Mouse (Mus musculus) hindbrain, postnatal 0 days (tissue): ENCODE results near the gene Etnk1. TPM values are rescaled to one million over a fixed set of nuclear protein-coding genes. Genes with fewer than 3 reads are reported as not detected.

ENCODE experiments used
- ATAC-seq: fragments of 200-750 bp; cut with Nextera tagmentation; 2 replicates; pipeline ENCODE4 v1.8.0; 2017; ENCODE audit warnings: mild to moderate bottlenecking, moderate TSS enrichment, moderate library complexity
- DNase-seq: peaks from one replicate; pipeline ENCODE4 v3.0.0-alpha.2; 2015; ENCODE audit warnings: low spot score
- H3K27ac ChIP-seq: fragments of 300-500 bp; sonication (generic); 2 replicates; pipeline ENCODE4 v1.5.1; 2014; ENCODE audit warnings: mild to moderate bottlenecking
- H3K27me3 ChIP-seq: fragments of 300-500 bp; sonication (generic); 2 replicates; pipeline ENCODE4 v1.6.1; 2014; ENCODE audit warnings: low read length, mixed read lengths; ENCODE audit not compliant: insufficient read depth
- H3K36me3 ChIP-seq: fragments of 300-500 bp; sonication (generic); 2 replicates; pipeline ENCODE4 v1.6.1; 2014; ENCODE audit warnings: low read length, mixed read lengths; ENCODE audit not compliant: insufficient read depth
- H3K4me1 ChIP-seq: fragments of 300-500 bp; sonication (generic); 2 replicates; pipeline ENCODE4 v1.6.1; 2014; ENCODE audit warnings: antibody characterized with exemption, low read length, mixed read lengths; ENCODE audit not compliant: insufficient read depth
- H3K4me2 ChIP-seq: fragments of 300-500 bp; sonication (generic); 2 replicates; pipeline ENCODE4 v1.6.1; 2014; ENCODE audit warnings: low read depth, mild to moderate bottlenecking, low read length, moderate library complexity, mixed read lengths
- H3K4me3 ChIP-seq: fragments of 300-500 bp; sonication (generic); 2 replicates; pipeline ENCODE4 v1.5.1; 2014; ENCODE audit warnings: low read length
- H3K9ac ChIP-seq: fragments of 300-500 bp; sonication (generic); replicated peaks from 2 replicates; pipeline ENCODE4 v1.6.1; 2014; ENCODE audit warnings: mild to moderate bottlenecking, low read length, moderate library complexity, mixed read lengths
- H3K9me3 ChIP-seq: fragments of 300-500 bp; sonication (generic); 2 replicates; pipeline ENCODE4 v1.6.1; 2016; ENCODE audit warnings: low read length, mixed read lengths
- CTCF ChIP-seq: IDR thresholded peaks from 2 replicates; pipeline ENCODE4 v1.5.1; 2016; ENCODE audit warnings: antibody characterized with exemption, control low read depth, low read depth
- WGBS: fragments of 180-500 bp; shearing (Covaris S2); extraction: QIAGEN DNeasy Blood & Tissue Kit; methylation state at CpG from one replicate; pipeline ENCODE4 v1.1.7; 2014; 5-methylcytosine and 5-hydroxymethylcytosine counted together
- polyA plus RNA-seq: library from polyadenylated mRNA; unstranded; fragments of >200 nt; fragmentation: Nextera tagmentation; extraction: Ambion mirVana; gene quantifications from 2 replicates; pipeline ENCODE4 v1.2.1, GENCODE M21; 2015
- total RNA-seq: library from RNA; depleted of rRNA; stranded (reverse); fragments of >200 nt; gene quantifications from 2 replicates; pipeline ENCODE4 v1.2.3, GENCODE M21; 2014

Etnk1 gene
- total and polyA plus RNA-seq, 2 experiments from 2014 or later: 33.2 to 111 TPM

GRCm38 (mm10) chr6:143142861-143143260 is 24.2 kb upstream of the Etnk1 start:
- Histone ChIP-seq H3K27ac (no peak overlapping the region), H3K9ac (no peak overlapping the region), H3K4me2 (no peak overlapping the region), H3K4me3 (no peak overlapping the region), H3K9me3 (no peaks in the 10 kb centered on the region), H3K4me1 (peaks cover 4% of the 10 kb centered on the region; the same call in 1 of the 2 replicates), H3K36me3 (no peaks in the 10 kb centered on the region), H3K27me3 (no peaks in the 10 kb centered on the region)
- no peak for DNase-seq
- WGBS: 93% methylated on average over 4 of the region's 4 CpGs
- no peak for ATAC-seq
- TF ChIP-seq CTCF: no peak

- DNase-seq (no peak), ATAC-seq (no peak)
- H3K4me1 ChIP-seq: peaks cover 4% of the 10 kb centered on the region; the same call in 1 of the 2 replicates
- no peak overlapping the region for H3K9ac ChIP-seq
- peak overlapping the region; percentile 34; the same call in 1 of the 2 replicates for H3K4me3 ChIP-seq
- WGBS: 77% methylated on average over 9 of the region's 9 CpGs
- no peaks in the 10 kb centered on the region for H3K9me3 ChIP-seq
- H3K4me2 ChIP-seq: peak overlapping the region; percentile 60
- H3K36me3 ChIP-seq: no peaks in the 10 kb centered on the region
- H3K27ac ChIP-seq: no peak overlapping the region
- TF ChIP-seq CTCF: no peak
- H3K27me3 ChIP-seq: no peaks in the 10 kb centered on the region
Measured at GRCm38 (mm10) chr6:143143321-143143720, 23.7 kb upstream of the Etnk1 start.

GRCm38 (mm10) chr6:143143775-143144273 is 23.2 kb upstream of the Etnk1 start:
- H3K4me1 ChIP-seq: peaks cover 4% of the 10 kb centered on the region; the same call in 1 of the 2 replicates
- H3K36me3 ChIP-seq: no peaks in the 10 kb centered on the region
- ATAC-seq (peak; percentile 38), DNase-seq (peak; percentile 13)
- no peak overlapping the region for H3K27ac ChIP-seq
- TF ChIP-seq CTCF: no peak
- 14% methylated on average over 19 of the region's 19 CpGs for WGBS
- H3K9ac ChIP-seq: peak overlapping the region; percentile 37
- peak overlapping the region; percentile 34 for H3K4me3 ChIP-seq
- no peaks in the 10 kb centered on the region for H3K27me3 ChIP-seq
- H3K4me2 ChIP-seq: peak overlapping the region; percentile 60
- H3K9me3 ChIP-seq: no peaks in the 10 kb centered on the region

GRCm38 (mm10) chr6:143144556-143144955 is 22.5 kb upstream of the Etnk1 start:
- no peaks in the 10 kb centered on the region for H3K9me3 ChIP-seq
- no peaks in the 10 kb centered on the region for H3K36me3 ChIP-seq
- H3K4me3 ChIP-seq: no peak overlapping the region
- no peak overlapping the region for H3K9ac ChIP-seq
- WGBS: 80% methylated on average over 2 of the region's 2 CpGs
- H3K27ac ChIP-seq: no peak overlapping the region
- TF ChIP-seq CTCF: no peak
- no peaks in the 10 kb centered on the region for H3K27me3 ChIP-seq
- H3K4me1 ChIP-seq: peaks cover 4% of the 10 kb centered on the region; the same call in 1 of the 2 replicates
- no peak overlapping the region for H3K4me2 ChIP-seq
- DNase-seq (no peak), ATAC-seq (no peak)

GRCm38 (mm10) chr6:143145051-143145450 is 22.0 kb upstream of the Etnk1 start:
- WGBS: 48% methylated on average over 7 of the region's 7 CpGs
- H3K4me3 ChIP-seq: no peak overlapping the region

GRCm38 (mm10) chr6:143146756-143147155 is 20.3 kb upstream of the Etnk1 start:
- ATAC-seq (no peak), DNase-seq (no peak)
- Histone ChIP-seq H3K27me3 (no peaks in the 10 kb centered on the region), H3K4me3 (no peak overlapping the region), H3K9me3 (no peaks in the 10 kb centered on the region), H3K27ac (no peak overlapping the region), H3K36me3 (no peaks in the 10 kb centered on the region), H3K9ac (no peak overlapping the region), H3K4me1 (peaks cover 4% of the 10 kb centered on the region; the same call in 1 of the 2 replicates), H3K4me2 (no peak overlapping the region)
- no peak for TF ChIP-seq CTCF
- 53% methylated on average over 8 of the region's 8 CpGs for WGBS

More at GRCm38 (mm10) chr6:143145051-143145450, 22.0 kb upstream of the Etnk1 start:
- peaks cover 4% of the 10 kb centered on the region; the same call in 1 of the 2 replicates for H3K4me1 ChIP-seq
- no peaks in the 10 kb centered on the region for H3K9me3 ChIP-seq
- no peak for TF ChIP-seq CTCF
- no peaks in the 10 kb centered on the region for H3K27me3 ChIP-seq
- DNase-seq: no peak
- H3K36me3 ChIP-seq: no peaks in the 10 kb centered on the region
- no peak overlapping the region for H3K9ac ChIP-seq
- no peak for ATAC-seq
- H3K27ac ChIP-seq: no peak overlapping the region
- H3K4me2 ChIP-seq: no peak overlapping the region

- no peak overlapping the region for H3K4me3 ChIP-seq
- no peak overlapping the region for H3K27ac ChIP-seq
- H3K4me1 ChIP-seq: 0 out of 2 replicates have a peak, but pooled peaks cover 2% of the 10 kb centered on the region
- H3K36me3 ChIP-seq: no peaks in the 10 kb centered on the region
- no peak for TF ChIP-seq CTCF
- no peak overlapping the region for H3K9ac ChIP-seq
- no peaks in the 10 kb centered on the region for H3K27me3 ChIP-seq
- no peaks in the 10 kb centered on the region for H3K9me3 ChIP-seq
- ATAC-seq (no peak), DNase-seq (no peak)
- H3K4me2 ChIP-seq: no peak overlapping the region
Measured at GRCm38 (mm10) chr6:143148868-143149267, 18.2 kb upstream of the Etnk1 start.
